ENCODE assay signal across 22 mouse cellular contexts in the genomic region with DNA sequence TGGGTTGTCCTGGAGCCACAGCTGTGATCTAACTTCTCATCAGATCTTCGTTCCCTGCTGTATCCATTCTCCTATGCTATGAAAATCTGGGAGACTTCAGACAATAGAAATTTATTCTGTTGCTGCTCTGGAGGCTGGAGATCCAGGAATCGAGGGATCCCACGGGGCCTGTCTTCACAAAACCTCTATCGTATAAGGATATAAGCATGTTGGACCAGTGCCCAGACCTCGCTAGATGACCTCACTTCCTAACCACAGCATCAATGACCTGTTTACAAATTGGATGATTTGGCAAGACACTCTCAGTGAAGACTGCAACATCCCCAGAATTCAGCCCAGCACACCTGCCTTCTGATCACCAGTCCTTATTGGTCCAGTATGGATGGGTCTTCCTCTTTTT. TPM values are rescaled to one million over a fixed set of nuclear protein-coding genes. Genes with fewer than 3 reads are reported as not detected.
DNase-seq lines count a peak whose midpoint lies in the region; TF ChIP-seq lines count a peak whose summit lies in the region.
"Had no signal": no experiment of that assay in that cellular context is flagged by ENCODE, and none has a peak within 500 bp of the region (broad histone marks: within the 10 kb centered on the region; RNA-seq: fewer than 3 reads in every experiment).

No protein-coding gene starts in this region.

- peak; percentile 28 to 32 for DNase-seq in cerebellum, postnatal 10 days
- DNase-seq in cerebellum, adult 11 months, result no peak
- peak; percentile 69 for DNase-seq in heart, postnatal 4 days
- DNase-seq in heart, adult 18-20 months, result no peak
- DNase-seq in lung, postnatal 10 days, result peak; percentile 29
- no peak for DNase-seq in lung, postnatal 36 days
- DNase-seq in brain, embryonic 14.5 days (ENCODE audit: low read depth), result peak; percentile 39
- DNase-seq in testis, postnatal 10 days (ENCODE audit: low spot score), result no peak
- DNase-seq: B cell, adult 2 months; cerebellum, adult 9-11 months; embryo, embryonic 11 days; right cerebral cortex, postnatal 25 days; thymus, postnatal 4 days had no signal

- TF ChIP-seq CTCF in brain, embryonic 14.5 days (IDR thresholded peaks at IDR 0.05; ENCODE audit: borderline replicate concordance, extremely low read depth, insufficient read depth, insufficient read length), result no peak

- no peak for TF ChIP-seq POLR2A in brain, embryonic 14.5 days (IDR thresholded peaks at IDR 0.05; ENCODE audit: borderline replicate concordance, extremely low read depth, insufficient read depth, insufficient read length, poor library complexity, severe bottlenecking)

RNA-seq across cellular contexts. Expression of gene Gm45521, which starts 4.6 kb away (rescaled TPM):
- not detected for total RNA-seq in heart, postnatal 4 days (2021)
- not detected for total RNA-seq in heart, adult 18-20 months (2021)
- 0.11 and 0.14 TPM in 2 replicates for polyA plus RNA-seq in brain, embryonic 14.5 days (2012; rRNA removed)
- total RNA-seq: adrenal gland, adult 2 months; gastrocnemius, adult 8-10 months; hematopoietic stem cell, adult 5-6 weeks had no signal
- polyA plus RNA-seq: adrenal gland, adult 2 months; inflammation-experienced regulatory T-cells, adult 6 months; kidney, embryonic 16.5 days; limb, embryonic 15.5 days; lung, embryonic 15.5 days; neural tube, embryonic 11.5 days had no signal

RNA-seq across cellular contexts. Expression of gene Dnase1l3, which starts 32.7 kb away (rescaled TPM):
- not detected for total RNA-seq in heart, postnatal 4 days (2021)
- under 1 TPM; 0.15 to 0.95 TPM for total RNA-seq in heart, adult 18-20 months (2021)
- polyA plus RNA-seq in brain, embryonic 14.5 days (2012; rRNA removed), result 0.05 and 0.07 TPM in 2 replicates
- total RNA-seq: gastrocnemius, adult 8-10 months; hematopoietic stem cell, adult 5-6 weeks had no signal
- polyA plus RNA-seq: midbrain, embryonic 10.5 days; neural tube, embryonic 11.5 days had no signal

RNA-seq across cellular contexts. Expression of gene Abhd6, which starts 41.0 kb away (rescaled TPM):
- 1 to 10 TPM; 5.1 to 5.8 TPM for total RNA-seq in heart, postnatal 4 days (2021)
- total RNA-seq in heart, adult 18-20 months (2021), result 10 to 100 TPM; 11.0 TPM
- 15.2 and 17.3 TPM in 2 replicates for polyA plus RNA-seq in brain, embryonic 14.5 days (2012; rRNA removed)

Comparison
In these comparisons a context has a peak if more than half of its experiments do, and no peak if none do; other contexts are left out.
1. DNase-seq: peak in cerebellum, postnatal 10 days (2 of 2), heart, postnatal 4 days (single experiment), lung, postnatal 10 days (single experiment) and brain, embryonic 14.5 days (single experiment); none in cerebellum, adult 11 months (single experiment), heart, adult 18-20 months (0 of 2), lung, postnatal 36 days (single experiment) and testis, postnatal 10 days (single experiment).